8 mouse cellular contexts compared by ENCODE assay signal in genomic region chr15:97830253-97830787, GRCm38 (mm10). TPM values are rescaled to one million over a fixed set of nuclear protein-coding genes. Genes with fewer than 3 reads are reported as not detected.
A peak's percentile ranks its signal among the peaks of the same experiment; 100 is the strongest.
DNase-seq lines count a peak whose midpoint lies in the region; ATAC-seq and TF ChIP-seq lines count a peak whose summit lies in the region.

No protein-coding gene starts in this region.

- H3K4me3 ChIP-seq in left cerebral cortex, adult 2 months = peak overlapping the region; percentile 73
- H3K4me3 ChIP-seq in lung, embryonic 16.5 days (ENCODE audit: low read length) = peak overlapping the region; percentile 82

- H3K9me3 ChIP-seq in lung, embryonic 16.5 days (ENCODE audit: control insufficient read depth, low read length) = no peaks in the 10 kb centered on the region

- TF ChIP-seq CTCF in left cerebral cortex, adult 2 months (IDR thresholded peaks at IDR 0.05) = no peak

- H3K4me2 ChIP-seq in lung, embryonic 16.5 days (ENCODE audit: low read depth, low read length) = peak overlapping the region; percentile 69

- H3K4me1 ChIP-seq in lung, embryonic 16.5 days (replicated peaks; ENCODE audit: control insufficient read depth, insufficient read depth, low read length) = peaks cover 50% of the 10 kb centered on the region

- 17% methylated on average over 12 of the region's 12 CpGs for WGBS in lung, embryonic 16.5 days

- H3K9ac ChIP-seq in lung, embryonic 16.5 days (ENCODE audit: low read length) = peak overlapping the region; percentile 97

- intact Hi-C loops in left cerebral cortex, adult 2 months (cut with DNase I) = loop anchor here (2.0 kb wide), 1 partner anchor 46 kb away; no protein-coding TSS in a partner anchor
- intact Hi-C loops in heart, postnatal 10 days (cut with DNase I) = no loop called here

- ATAC-seq in lung, embryonic 16.5 days (ENCODE audit: low read depth) = no peak

- peak overlapping the region; percentile 95 for H3K27ac ChIP-seq in left cerebral cortex, adult 2 months
- peak overlapping the region; percentile 97 for H3K27ac ChIP-seq in lung, embryonic 16.5 days (ENCODE audit: low read length)

- no peaks in the 10 kb centered on the region for H3K27me3 ChIP-seq in lung, embryonic 16.5 days (ENCODE audit: control insufficient read depth, insufficient read depth, low read depth, low read length)

- DNase-seq in left cerebral cortex, adult 2 months (ENCODE audit: extremely low spot score in 1 of 2, low spot score in 2 of 2) = no peak
- DNase-seq in left cerebral cortex, adult 8-10 months (ENCODE audit: low spot score in 2 of 2) = no peak
- DNase-seq in embryo, embryonic 11 days = peak; percentile 53
- DNase-seq in heart, postnatal 10 days = peak; percentile 67 to 74
- no peak for DNase-seq in adrenal gland, postnatal 4 days (ENCODE audit: low spot score in 2 of 2)
- DNase-seq in frontal cortex, adult 2 months (ENCODE audit: extremely low spot score in 1 of 2, low spot score in 1 of 2) = no peak
- DNase-seq in testis, postnatal 10 days (ENCODE audit: low spot score) = no peak

- 0 out of 2 replicates have a peak, but pooled peaks cover 2% of the 10 kb centered on the region for H3K36me3 ChIP-seq in lung, embryonic 16.5 days (ENCODE audit: control insufficient read depth, insufficient read depth, low read length)

RNA-seq across cellular contexts. Expression of gene Hdac7, which starts 14.0 kb away (rescaled TPM):
- 10 to 100 TPM; 38.4 to 41.6 TPM for total RNA-seq in left cerebral cortex, adult 2 months (2021)
- total RNA-seq in left cerebral cortex, adult 8-10 months (2022) = 10 to 100 TPM; 27.7 to 34.7 (median 32.9) TPM
- total RNA-seq in heart, postnatal 10 days (2021) = 10 to 100 TPM; 57.9 to 59.4 TPM
- 44.2 and 48.5 TPM in 2 replicates for polyA plus RNA-seq in lung, embryonic 16.5 days (2015; fragmentation: Nextera tagmentation; extraction: Ambion mirVana)
- total RNA-seq in adrenal gland, postnatal 4 days (2021) = 100 to 1,000 TPM; 116 to 120 TPM
- polyA plus RNA-seq in frontal cortex, adult 2 months (2012; rRNA removed) = 50.2 and 57.5 TPM in 2 replicates

RNA-seq across cellular contexts. Expression of gene Slc48a1, which starts 52.0 kb away (rescaled TPM):
- total RNA-seq in left cerebral cortex, adult 2 months (2021) = 100 to 1,000 TPM; 157 to 161 TPM
- 100 to 1,000 TPM; 149 to 181 (median 177) TPM for total RNA-seq in left cerebral cortex, adult 8-10 months (2022)
- 10 to 100 TPM; 62.0 to 71.0 TPM for total RNA-seq in heart, postnatal 10 days (2021)
- polyA plus RNA-seq in lung, embryonic 16.5 days (2015; fragmentation: Nextera tagmentation; extraction: Ambion mirVana) = 46.8 and 49.5 TPM in 2 replicates
- total RNA-seq in adrenal gland, postnatal 4 days (2021) = 10 to 100 TPM; 83.0 to 91.7 TPM
- polyA plus RNA-seq in frontal cortex, adult 2 months (2012; rRNA removed) = 107 and 117 TPM in 2 replicates

Comparison
In these comparisons a context has a peak if more than half of its experiments do, and no peak if none do; other contexts are left out.
1. DNase-seq: peak in embryo, embryonic 11 days (single experiment) and heart, postnatal 10 days (2 of 2); none in left cerebral cortex, adult 2 months (0 of 2), left cerebral cortex, adult 8-10 months (0 of 2), adrenal gland, postnatal 4 days (0 of 2), frontal cortex, adult 2 months (0 of 2) and testis, postnatal 10 days (single experiment).